Mouse (Mus musculus): ENCODE results near the gene Arl3. TPM values are rescaled to one million over a fixed set of nuclear protein-coding genes. Genes with fewer than 3 reads are reported as not detected.

Arl3 gene
- polyA plus RNA-seq (2012; rRNA removed) = 214 and 266 TPM in 2 replicates

- TF ChIP-seq CTCF (IDR thresholded peaks at IDR 0.05; ENCODE audit: control insufficient read depth, insufficient read depth, insufficient replicate concordance, low read depth, low read length) (peak; percentile 20; the same call in 1 of the 2 replicates), POLR2A (IDR thresholded peaks at IDR 0.05; ENCODE audit: control insufficient read depth, low read depth, low read length) (peak; percentile 63)
Measured at GRCm38 (mm10) chr19:46572951-46573937, at the start of gene Arl3, which contains the start of gene Sfxn2. Gene Arl3 (minus strand): TSS chr19:46573198. Gene Sfxn2 (plus strand): TSS chr19:46573365.

GRCm38 (mm10) chr19:46622659-46623193 lies 49.7 kb upstream of the Arl3 start:
- peaks cover 7% of the 10 kb centered on the region for H3K4me1 ChIP-seq (ENCODE audit: control insufficient read depth, insufficient read depth, low read length)
- H3K27me3 ChIP-seq (ENCODE audit: control insufficient read depth, insufficient read depth, low read length) = no peaks in the 10 kb centered on the region
- no peak overlapping the region for H3K4me3 ChIP-seq (ENCODE audit: control insufficient read depth, low read depth, low read length)
- H3K36me3 ChIP-seq (ENCODE audit: control insufficient read depth, insufficient read depth, low read length) = no peaks in the 10 kb centered on the region
- H3K27ac ChIP-seq (ENCODE audit: control insufficient read depth, insufficient read depth, low read depth, low read length) = no peak overlapping the region
- no peak for TF ChIP-seq POLR2A (IDR thresholded peaks at IDR 0.05; ENCODE audit: control insufficient read depth, low read depth, low read length)
- TF ChIP-seq CTCF (IDR thresholded peaks at IDR 0.05; ENCODE audit: control insufficient read depth, insufficient read depth, insufficient replicate concordance, low read depth, low read length) = no peak

More at GRCm38 (mm10) chr19:46572951-46573937, at the start of gene Arl3, which contains the start of gene Sfxn2:
- Histone ChIP-seq H3K4me3 (ENCODE audit: control insufficient read depth, low read depth, low read length) (peak within 1 kb of the TSS; percentile 89), H3K27ac (ENCODE audit: control insufficient read depth, insufficient read depth, low read depth, low read length) (peak within 1 kb of the TSS; percentile 67), H3K36me3 (ENCODE audit: control insufficient read depth, insufficient read depth, low read length) (no peaks in the 10 kb centered on the region), H3K4me1 (ENCODE audit: control insufficient read depth, insufficient read depth, low read length) (peaks cover 11% of the 10 kb centered on the region), H3K27me3 (ENCODE audit: control insufficient read depth, insufficient read depth, low read length) (no peaks in the 10 kb centered on the region)

GRCm38 (mm10) chr19:46621236-46622183 lies 48.5 kb upstream of the Arl3 start:
- no peak overlapping the region for H3K27ac ChIP-seq (ENCODE audit: control insufficient read depth, insufficient read depth, low read depth, low read length)
- H3K36me3 ChIP-seq (ENCODE audit: control insufficient read depth, insufficient read depth, low read length) = no peaks in the 10 kb centered on the region
- H3K4me1 ChIP-seq (ENCODE audit: control insufficient read depth, insufficient read depth, low read length) = peaks cover 7% of the 10 kb centered on the region
- H3K4me3 ChIP-seq (ENCODE audit: control insufficient read depth, low read depth, low read length) = no peak overlapping the region
- no peaks in the 10 kb centered on the region for H3K27me3 ChIP-seq (ENCODE audit: control insufficient read depth, insufficient read depth, low read length)
- no peak for TF ChIP-seq CTCF (IDR thresholded peaks at IDR 0.05; ENCODE audit: control insufficient read depth, insufficient read depth, insufficient replicate concordance, low read depth, low read length)
- no peak for TF ChIP-seq POLR2A (IDR thresholded peaks at IDR 0.05; ENCODE audit: control insufficient read depth, low read depth, low read length)

- H3K4me1 ChIP-seq (ENCODE audit: control insufficient read depth, insufficient read depth, low read length) = peaks cover 7% of the 10 kb centered on the region
- no peaks in the 10 kb centered on the region for H3K36me3 ChIP-seq (ENCODE audit: control insufficient read depth, insufficient read depth, low read length)
- no peak overlapping the region for H3K27ac ChIP-seq (ENCODE audit: control insufficient read depth, insufficient read depth, low read depth, low read length)
- H3K4me3 ChIP-seq (ENCODE audit: control insufficient read depth, low read depth, low read length) = no peak overlapping the region
- H3K27me3 ChIP-seq (ENCODE audit: control insufficient read depth, insufficient read depth, low read length) = no peaks in the 10 kb centered on the region
- TF ChIP-seq POLR2A (IDR thresholded peaks at IDR 0.05; ENCODE audit: control insufficient read depth, low read depth, low read length) = no peak
- no peak for TF ChIP-seq CTCF (IDR thresholded peaks at IDR 0.05; ENCODE audit: control insufficient read depth, insufficient read depth, insufficient replicate concordance, low read depth, low read length)
Measured at GRCm38 (mm10) chr19:46620016-46620808, 47.2 kb upstream of the Arl3 start.

- H3K4me1 ChIP-seq (ENCODE audit: control insufficient read depth, insufficient read depth, low read length) = peaks cover 7% of the 10 kb centered on the region
- H3K36me3 ChIP-seq (ENCODE audit: control insufficient read depth, insufficient read depth, low read length) = no peaks in the 10 kb centered on the region
- H3K27me3 ChIP-seq (ENCODE audit: control insufficient read depth, insufficient read depth, low read length) = no peaks in the 10 kb centered on the region
- H3K4me3 ChIP-seq (ENCODE audit: control insufficient read depth, low read depth, low read length) = no peak overlapping the region
- TF ChIP-seq CTCF (IDR thresholded peaks at IDR 0.05; ENCODE audit: control insufficient read depth, insufficient read depth, insufficient replicate concordance, low read depth, low read length) (no peak), POLR2A (IDR thresholded peaks at IDR 0.05; ENCODE audit: control insufficient read depth, low read depth, low read length) (no peak)
- H3K27ac ChIP-seq (ENCODE audit: control insufficient read depth, insufficient read depth, low read depth, low read length) = no peak overlapping the region
Measured at GRCm38 (mm10) chr19:46619518-46619917, 46.5 kb upstream of the Arl3 start.

- Histone ChIP-seq H3K27ac (ENCODE audit: control insufficient read depth, insufficient read depth, low read depth, low read length) (no peak overlapping the region), H3K4me3 (ENCODE audit: control insufficient read depth, low read depth, low read length) (no peak overlapping the region), H3K27me3 (ENCODE audit: control insufficient read depth, insufficient read depth, low read length) (no peaks in the 10 kb centered on the region), H3K36me3 (ENCODE audit: control insufficient read depth, insufficient read depth, low read length) (no peaks in the 10 kb centered on the region), H3K4me1 (ENCODE audit: control insufficient read depth, insufficient read depth, low read length) (peaks cover 7% of the 10 kb centered on the region)
- no peak for TF ChIP-seq POLR2A (IDR thresholded peaks at IDR 0.05; ENCODE audit: control insufficient read depth, low read depth, low read length)
- TF ChIP-seq CTCF (IDR thresholded peaks at IDR 0.05; ENCODE audit: control insufficient read depth, insufficient read depth, insufficient replicate concordance, low read depth, low read length) = no peak
Measured at GRCm38 (mm10) chr19:46619001-46619400, 46.0 kb upstream of the Arl3 start.
